Mouse (Mus musculus): ENCODE results near the gene Thbd. TPM values are rescaled to one million over a fixed set of nuclear protein-coding genes. Genes with fewer than 3 reads are reported as not detected.

Gene Thbd
- 10 to 100 TPM; 22.0 to 26.6 TPM for total RNA-seq (2021)
- long read RNA-seq, experiment 1, transcript Thbd-201 (1 exons, 3,723 nt): major isoform, 29 of 29 reads
- long read RNA-seq, experiment 1, partial matches to known transcripts: 0 of 29 reads
- long read RNA-seq, experiment 1, other reads (novel, unspliced or antisense): 0 of 29 reads
- long read RNA-seq, experiment 2, transcript Thbd-201 (1 exons, 3,723 nt): major isoform, 22 of 22 reads
- long read RNA-seq, experiment 2, partial matches to known transcripts: 0 of 22 reads
- long read RNA-seq, experiment 2, other reads (novel, unspliced or antisense): 0 of 22 reads

DNA sequence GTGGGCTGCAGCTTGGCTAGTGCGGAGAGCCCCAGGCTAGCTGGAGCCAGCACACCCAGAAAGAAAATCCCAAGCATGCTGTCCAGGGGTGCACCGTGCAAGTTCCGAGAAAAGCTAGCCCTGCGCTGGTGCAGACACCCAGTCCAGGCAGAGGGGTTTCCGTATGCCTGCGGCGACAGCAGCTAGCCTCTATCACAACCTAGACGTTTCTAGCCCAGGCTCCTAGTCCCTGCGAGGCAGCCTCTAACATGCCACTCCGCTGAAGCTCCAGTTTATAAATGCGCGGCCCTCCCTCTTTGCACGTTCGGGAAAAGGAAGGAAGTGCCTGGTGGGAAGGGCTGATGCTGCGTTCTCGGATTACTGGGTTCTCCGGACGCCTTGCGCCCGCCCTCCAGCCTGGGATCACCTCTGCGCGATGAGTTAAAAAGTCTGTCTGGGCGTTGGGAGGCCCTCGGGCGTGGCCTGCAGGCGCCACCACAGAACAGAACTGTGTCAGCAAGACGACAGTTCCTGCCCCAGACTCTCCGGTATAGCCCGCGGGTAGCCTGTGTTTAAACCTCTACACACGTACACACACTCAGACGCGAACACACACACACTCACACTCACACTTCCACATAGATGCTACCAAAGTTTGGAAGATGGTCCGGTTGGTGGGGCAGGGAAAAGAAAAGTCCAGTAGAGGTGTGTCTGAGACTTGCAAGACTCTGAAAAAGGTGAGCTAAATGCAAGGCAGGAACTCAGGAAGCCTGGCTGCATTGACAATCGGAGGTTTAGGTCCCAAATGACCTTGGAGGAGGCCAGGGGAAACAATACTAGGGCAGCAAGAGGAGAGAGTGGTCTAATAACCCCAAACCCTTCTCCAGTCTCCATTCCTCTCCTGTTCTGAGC, at the start of gene Thbd:
Gene Thbd, minus strand, starts transcription at position 319 of the 891 bp plus-strand sequence.
- DNase-seq: peak; percentile 56

DNA sequence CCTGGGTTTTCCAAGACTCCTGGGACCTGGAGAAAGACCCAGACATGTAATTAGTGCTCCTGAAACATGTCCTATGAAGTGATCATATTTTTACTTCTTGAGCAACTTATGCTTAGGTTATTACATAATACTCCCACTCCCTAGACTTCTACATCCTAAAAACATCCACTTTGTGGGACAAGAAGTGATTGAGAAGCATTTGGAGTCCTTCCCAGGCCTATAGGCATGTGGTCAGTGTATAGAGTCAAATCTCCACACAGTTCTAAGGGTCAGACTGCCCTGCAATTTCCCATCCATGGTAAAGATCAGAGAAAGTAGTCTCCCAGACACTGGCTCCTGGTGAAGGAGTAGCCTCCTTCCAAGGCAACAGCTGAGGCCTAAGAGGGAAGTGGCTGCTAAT, 47.4 kb upstream of the Thbd start:
- no peak for DNase-seq

DNA sequence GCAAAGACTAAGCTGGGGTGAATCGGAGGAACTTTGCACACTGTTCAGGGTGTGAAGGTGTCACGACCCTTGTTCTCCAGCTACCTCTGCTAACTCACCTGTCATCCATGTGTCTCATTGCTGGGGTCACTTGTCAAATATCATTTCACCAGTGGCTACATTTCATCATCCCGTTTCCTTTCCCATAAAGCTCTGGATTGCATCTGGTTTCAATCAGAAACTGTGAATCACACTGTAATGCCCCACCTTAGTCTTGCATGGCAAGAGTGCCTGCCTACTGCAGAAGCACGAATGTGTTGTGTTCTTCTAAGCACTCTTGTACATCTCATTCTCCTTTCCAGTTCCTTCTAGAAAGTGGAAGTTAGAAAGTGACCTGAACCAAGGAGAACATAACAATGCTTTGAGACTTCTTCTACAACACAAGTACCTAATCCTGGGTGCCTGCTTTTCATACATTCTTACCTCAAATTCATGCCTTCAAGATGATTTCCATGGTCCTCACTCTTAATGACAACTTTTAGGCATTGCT, 46.1 kb upstream of the Thbd start:
- DNase-seq: no peak

DNA sequence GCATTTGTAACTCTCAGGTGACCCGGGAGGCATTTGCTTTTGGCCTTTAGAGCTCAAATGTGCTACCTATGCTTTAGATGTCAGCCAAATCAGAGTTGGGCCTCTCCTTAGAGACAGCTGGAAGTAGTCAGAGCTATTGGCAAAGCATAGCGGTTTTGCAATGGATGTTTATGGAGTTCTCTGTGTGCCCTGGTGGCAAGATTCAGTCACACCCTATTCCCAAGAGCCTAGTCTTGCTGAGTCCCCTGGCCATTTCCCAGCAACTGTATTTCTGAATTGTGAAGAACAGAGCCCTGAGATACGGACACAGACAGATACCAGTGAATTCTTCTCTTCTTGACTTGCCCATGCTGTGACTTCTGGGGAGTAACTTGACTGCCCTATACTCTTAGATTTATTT, 45.1 kb upstream of the Thbd start:
- DNase-seq: no peak

DNA sequence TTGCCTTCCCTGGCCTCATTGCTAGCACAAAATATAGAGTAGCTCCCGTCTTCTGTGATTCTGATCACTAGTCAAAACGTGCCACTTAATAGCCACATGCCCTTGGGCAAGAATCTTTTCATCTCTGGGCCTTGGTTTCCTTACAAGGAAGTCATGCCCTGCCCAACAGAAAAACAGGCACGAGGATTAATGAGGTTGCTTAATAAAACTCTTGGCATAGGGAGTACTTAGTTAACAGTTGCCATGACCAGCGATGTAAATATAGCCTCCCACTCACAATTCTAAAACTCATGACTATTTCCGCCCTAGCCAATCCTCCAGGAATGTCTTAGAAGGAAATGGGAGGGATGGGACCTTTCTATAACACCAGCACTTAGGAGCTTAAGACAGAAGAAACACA, 43.5 kb upstream of the Thbd start:
- no peak for DNase-seq

DNA sequence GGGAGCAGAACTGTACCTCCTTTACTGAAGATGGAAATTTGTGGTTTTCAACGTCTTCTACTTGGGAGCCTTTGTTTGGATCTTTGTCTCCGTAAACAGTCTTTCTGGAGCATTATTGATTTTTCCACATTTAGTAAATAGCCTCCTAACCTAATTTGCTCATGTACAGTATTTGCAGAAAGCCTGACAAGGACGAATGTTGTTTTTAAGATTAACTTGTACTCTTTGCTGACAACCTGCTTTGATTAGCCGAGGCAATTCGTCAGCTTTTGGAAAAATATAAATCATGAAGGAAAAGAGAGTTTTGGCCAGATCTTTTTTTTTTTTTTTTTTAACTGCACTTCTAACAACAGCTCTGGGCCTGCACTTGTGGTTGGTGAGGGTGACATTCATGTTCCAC, 42.6 kb upstream of the Thbd start:
- no peak for DNase-seq

DNA sequence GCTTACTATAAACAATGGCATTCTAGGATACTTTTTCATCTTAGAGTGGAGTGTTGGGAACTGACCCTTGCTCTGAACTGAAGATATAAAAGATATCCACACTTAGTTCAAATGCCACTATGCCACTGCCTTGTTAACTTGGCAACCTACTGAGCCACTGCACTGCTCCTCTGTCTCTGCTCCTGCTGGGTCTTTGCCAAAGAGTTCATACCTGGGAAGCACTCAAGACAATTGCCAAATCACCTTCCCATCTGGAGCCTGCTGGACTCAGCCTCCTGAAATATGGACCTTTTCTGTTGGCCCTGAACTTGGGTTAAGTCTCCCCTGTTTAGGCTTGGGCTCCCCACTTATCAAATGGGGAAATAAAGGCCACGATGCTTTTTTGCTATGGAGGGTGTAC, 41.7 kb upstream of the Thbd start:
- DNase-seq: no peak

DNA sequence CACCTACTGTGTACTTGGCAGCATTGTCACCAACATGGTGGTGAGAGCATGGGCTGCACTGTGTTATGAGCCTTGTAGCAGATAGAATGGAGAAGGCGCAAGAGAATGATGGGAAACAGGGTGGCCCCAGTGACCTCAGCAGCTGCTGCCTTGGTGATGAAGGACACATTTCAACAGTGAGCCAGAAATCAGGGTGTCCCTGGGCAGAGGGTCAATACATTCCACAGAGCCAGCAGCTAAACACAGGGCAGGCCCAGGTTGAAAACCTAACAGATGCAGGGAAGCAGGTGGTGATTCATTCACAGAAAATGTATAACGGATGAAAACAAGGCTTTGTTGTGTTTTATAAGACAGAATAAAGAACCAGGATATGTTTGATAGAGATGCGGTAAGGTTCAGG, 38.5 kb upstream of the Thbd start:
- no peak for DNase-seq

DNA sequence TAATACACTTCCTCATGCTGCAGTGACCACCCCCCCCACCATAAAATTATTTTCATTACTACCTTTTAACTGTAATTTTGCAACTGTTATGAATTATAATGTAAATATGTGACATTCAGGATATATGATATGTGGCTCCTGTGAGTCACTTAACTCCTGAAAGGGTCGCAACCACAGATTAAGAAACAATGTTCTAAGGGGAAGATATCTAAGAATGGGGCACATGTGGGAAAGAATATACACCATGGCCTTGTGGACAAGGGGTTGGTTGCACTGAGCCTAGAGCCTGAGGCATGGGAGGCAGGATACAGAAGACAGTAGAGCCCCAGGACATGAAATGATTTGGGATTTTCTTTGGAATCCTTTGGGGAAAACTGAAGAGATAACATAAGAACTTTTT, 37.6 kb upstream of the Thbd start:
- DNase-seq: no peak

DNA sequence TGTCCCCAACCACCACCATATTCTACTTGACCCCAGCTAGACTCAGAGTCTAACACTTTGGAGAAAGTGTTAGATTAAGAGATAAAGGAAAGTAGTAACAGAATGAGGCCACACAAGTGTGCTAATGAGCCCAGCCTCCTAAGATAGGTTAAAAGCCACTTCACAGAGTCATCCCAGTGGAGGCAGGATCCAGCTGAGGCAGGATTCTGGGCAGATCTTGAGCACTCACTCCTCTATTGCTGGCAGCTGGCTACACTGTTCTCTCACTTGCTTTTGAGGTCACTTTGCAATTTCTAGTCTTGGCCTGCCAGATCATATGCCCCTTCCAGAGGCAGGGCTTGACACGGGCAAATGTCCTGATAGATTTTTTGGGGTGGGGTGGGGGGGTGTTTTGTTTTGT, 36.5 kb upstream of the Thbd start:
- DNase-seq: no peak

DNA sequence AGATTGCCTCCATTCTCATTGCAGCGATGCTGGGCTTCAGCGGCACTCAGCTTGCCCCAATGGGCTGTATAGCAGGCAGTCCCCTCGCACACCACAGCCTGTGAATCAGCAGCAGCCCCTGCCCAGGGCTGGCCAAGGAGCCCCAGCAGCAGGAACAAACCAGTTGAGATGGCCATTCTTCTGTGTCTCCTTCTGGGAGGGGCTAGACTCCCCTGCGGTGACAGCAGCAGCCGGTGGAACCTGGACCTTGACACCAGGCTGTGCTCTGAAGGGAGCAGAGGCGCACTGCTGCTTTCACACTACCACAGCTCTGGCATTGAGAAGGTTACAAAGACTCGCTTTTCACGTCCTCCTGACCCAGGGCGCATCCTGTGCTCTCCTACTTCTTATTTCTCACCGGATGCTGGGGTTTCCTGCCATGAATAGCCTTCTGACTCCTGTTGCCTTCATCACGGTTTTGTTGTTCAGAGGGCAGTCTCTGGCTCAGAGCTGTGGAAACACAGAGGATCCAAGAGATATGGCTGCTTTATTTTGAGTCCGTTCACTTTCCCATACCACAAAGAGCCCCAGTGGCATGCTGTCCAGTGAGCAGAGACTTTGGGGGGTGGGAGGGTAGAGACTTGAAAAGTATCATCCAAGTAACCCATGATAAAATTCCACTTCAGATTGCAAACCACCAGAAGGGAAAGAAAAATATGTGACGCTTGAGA, 35.4 kb upstream of the Thbd start, which contains the start of gene Cd93:
Gene Cd93, minus strand, starts transcription at position 315 of the 710 bp plus-strand sequence.
- DNase-seq: peak; percentile 13

DNA sequence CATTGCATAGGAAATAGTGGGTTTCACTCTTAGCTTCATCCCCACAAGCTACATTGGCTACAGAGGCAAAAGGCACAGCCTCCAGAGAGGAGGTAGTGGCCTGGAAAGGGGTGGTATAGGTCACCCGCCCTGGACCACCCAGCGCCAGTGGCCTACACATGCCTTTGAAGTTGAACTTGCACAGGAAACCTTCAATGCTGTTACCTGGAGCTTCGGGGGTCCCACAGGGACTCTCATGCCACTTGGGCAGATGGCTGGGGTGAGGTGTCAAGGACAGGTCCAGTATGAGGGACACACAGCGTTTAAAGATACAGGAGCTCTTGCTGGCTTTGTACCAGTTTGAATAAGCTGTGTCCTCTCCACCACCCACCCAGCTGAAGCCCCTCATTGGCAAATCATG, 34.7 kb upstream of the Thbd start:
- DNase-seq: no peak

DNA sequence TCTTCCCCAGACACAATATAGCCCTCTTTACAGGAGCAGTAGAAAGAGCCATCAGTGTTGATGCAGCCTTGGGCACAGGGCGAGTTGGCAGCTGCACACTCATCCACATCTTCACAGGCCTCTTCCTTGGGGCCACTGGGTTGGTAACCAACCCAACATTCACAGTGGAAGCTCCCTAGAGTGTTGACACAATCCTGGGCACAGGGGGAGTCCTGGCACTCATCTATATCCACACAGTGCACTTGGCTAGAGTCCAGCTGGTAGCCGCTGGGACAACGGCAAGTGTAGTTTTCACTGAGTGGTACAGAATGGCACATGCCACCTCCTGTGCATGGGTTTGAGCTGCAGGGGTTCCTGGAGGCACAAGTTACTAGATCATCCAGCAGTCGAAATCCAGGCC, 34.2 kb upstream of the Thbd start:
- DNase-seq: no peak

DNA sequence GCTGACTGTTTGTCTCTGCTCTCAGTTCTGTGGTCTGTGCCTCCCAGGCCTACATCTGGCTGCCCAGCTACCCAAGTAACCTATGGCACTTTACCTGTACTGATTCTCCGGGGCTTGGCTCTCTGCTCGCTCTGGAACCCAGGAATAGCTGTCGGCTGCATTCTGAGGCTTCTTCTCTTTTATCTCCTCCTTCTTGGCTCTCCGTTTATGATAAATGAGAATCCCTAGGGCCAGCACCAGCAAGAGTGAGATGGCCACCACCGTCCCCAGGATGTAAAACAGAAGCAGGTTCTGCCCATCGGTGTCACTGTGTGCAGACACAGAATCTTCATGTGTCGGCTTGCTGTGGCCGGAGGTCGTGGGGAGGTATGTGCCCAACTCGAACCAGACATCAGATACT, 33.4 kb upstream of the Thbd start:
- DNase-seq: no peak

DNA sequence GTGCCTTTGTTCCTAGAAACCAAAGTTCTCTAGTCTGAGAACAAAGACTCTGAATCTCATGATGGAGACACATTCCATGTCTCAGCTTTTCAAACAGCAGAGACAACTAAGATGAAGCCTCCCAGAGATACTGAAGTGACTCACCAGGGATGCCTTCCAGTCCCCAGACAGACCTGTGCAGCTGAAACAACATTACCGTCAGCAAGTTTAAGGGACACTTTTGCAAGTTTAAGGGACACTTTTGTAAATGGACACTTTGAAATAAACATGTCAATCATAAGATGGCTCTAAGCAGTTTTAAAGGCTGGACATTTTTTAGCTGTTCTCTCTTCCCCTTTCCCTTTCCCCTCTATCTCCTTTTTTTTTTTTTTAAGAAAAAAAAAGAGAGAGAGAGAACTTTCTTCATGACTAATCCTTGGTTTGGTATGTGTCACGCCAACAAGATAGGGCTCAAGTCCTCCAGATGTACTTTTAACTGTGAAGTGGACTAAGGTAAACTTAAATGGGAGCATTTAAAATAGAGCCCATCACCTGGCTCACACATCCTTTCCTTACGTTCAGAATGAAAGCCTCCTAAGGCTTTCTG, 31.8 kb upstream of the Thbd start:
- no peak for DNase-seq

DNA sequence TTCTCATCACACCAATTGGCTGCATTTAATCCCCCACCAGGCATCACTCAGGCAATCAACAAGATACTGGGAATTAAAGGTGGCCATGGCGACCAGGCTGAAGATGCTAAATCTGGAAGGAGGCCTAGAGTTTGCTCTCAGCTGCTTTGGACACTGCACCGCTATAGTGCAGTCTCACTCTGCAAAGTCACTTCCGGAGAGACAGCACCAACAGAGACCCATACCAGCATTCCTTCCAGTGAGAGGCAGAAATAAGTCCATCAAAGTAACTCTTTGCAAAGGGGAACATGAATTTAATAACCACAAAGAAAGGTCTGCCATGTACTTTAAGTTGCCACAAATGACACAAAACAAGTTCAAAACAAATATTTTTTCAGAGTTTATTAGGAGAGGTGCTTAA, 28.3 kb upstream of the Thbd start:
- DNase-seq: no peak

DNA sequence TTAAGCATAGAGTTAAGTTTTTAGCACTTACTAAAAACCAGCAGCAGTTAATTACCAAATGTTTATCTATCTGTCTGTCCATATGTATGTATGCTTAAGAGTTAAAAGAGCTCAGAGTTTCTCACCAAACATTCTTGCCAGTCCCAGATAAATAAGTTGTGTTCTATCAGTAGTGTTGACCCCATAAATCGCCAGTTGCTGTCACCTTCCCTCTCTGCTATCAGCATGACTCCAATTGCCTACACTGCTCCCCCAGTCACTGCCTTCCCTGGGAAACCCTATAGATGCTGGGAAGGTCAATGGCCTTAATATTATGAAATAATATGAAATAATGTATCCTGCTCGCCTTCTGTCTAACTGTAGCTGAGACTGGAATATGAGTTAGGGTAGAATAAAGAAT, 24.4 kb upstream of the Thbd start:
- no peak for DNase-seq

DNA sequence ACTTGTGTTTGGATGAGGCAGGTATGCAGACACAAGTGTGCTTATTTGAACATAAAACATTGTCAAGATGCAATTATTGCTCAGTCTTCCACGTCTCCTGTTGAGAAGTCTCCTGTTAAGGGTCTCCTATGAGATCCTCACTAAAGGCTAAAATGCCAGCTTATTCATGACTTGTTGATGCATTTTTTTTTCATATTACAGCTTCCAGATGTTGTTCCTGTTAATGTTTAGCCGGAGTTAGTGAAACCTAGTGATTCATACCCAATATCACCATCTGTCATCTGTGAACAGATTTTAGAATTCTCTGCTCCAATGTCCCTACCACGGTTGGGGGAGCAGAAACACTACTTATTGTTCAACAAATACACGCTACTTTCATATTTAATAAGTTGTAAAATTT, 23.0 kb upstream of the Thbd start:
- DNase-seq: no peak

DNA sequence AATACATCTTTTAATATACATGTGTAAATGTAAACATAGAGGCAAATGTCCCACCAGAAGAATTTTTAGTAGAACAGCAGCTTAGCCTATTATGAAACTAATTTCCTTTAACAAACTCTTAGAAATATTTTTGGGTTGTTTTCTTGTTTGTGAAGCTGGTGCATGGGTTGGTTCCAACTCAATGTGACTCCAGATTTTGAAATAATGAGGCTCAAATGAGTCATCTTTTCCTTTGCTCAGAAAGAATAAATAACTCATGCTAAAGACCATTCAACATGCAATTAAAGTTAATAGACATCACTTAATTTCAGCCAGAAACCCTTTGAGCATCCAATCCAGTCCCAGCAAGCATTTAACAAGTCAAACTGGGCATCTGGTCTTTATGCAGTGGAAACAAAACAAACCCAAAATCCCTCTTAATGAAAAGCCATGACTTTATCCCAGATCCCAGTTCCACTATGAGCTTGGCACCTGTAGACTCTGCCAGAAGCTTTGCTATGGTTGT, 21.1 kb upstream of the Thbd start:
- no peak for DNase-seq

DNA sequence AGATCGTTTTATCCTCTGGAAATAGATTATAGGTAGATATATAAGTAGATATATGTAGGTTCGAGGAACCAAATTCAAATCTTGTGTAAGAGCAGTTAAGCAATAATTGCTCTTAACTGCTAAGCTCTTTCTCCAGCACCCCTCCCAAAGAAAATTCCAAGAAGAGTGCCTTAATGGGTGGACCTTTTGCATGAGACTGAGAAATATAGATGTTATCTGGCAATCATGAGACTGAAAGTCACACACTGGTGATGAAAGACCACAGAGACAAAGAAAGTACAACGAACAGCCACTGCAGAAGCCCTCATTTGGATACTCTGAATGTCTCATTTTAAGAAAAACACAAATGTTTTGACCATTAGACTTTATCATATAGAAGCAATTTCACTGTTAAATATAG, 20.5 kb upstream of the Thbd start:
- no peak for DNase-seq

DNA sequence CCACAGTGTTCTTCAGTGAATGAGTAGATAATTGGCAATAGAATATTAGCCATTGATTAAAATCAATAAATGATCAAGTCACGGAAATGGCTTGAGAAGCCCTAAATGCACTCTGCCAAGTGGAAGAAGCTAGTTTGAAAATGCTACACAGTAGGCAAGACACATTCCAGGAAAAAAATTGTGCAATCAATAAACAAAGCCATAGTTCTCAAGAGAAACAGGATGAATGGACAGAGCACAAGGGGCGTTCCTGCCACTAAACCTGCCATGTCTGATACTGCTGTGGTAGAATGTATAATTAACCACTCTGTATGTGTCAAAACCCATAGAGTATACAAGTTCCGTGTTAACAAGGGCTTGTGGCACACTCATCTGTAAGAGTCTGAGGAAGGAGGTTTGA, 19.6 kb upstream of the Thbd start:
- DNase-seq: no peak

DNA sequence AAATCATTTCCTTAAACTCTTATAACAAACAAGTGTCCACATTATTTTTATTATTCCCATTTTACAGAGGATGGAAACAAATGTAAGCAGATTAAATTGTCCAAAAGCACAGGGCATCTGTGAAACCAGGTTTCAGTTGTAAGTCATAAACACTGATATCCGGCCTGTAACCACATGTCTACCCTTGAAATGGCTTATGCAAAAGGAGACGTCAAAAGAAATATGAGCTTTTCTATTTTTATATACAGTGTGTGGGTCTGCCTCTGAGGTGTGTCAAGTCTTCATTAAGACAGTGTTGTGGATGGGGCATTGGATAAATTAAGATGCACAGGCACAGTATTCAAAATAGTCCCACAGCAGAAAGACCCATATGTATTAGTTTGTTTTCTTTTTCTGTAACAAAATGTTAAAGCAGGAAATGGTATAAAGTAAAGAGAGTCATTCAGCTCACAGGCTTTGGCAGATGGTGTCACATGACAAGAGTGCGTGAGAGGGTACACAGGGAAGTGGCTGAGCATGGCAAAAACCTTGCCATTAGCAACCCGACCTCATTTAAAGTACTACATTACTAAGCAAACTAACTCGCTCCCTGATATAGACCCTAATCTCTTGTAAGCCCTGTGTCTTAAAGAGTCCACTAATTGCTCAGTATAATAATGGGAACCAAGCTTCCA, 17.9 kb upstream of the Thbd start:
- DNase-seq: no peak

Data from gastrocnemius, postnatal 10 days (tissue).